In the genomic region with DNA sequence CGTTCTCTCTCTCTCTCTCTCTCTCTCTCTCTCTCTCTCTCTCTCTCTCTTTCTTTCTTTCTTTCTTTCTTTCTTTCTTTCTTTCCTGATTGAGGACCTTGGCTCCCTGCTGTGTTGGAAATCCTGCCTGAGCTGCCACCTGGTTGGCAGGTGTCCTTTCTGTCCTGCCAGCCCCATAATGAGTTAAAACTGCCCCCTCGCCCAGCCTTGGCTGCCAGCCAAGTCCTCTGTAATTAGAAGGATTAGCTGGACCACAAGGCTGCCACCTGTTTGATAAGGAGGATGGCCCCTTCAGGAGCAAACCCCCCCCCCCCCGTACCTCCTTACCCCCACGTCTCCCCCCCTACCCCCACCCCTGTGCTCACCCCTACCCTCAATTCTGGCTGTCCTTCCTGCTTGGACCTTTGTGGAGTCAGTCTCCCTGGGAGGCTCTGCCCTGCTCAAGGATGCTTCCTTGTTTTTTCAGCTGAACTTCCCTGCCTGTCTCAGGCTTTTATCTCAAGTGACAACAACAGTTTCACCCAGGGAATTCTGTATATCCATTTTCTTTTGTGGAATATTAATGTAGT, we compare ENCODE assay signal across 13 mouse cellular contexts.
A peak's percentile ranks its signal among the peaks of the same experiment; 100 is the strongest.
DNase-seq lines count a peak whose midpoint lies in the region; ATAC-seq and TF ChIP-seq lines count a peak whose summit lies in the region.
"Had no signal": no experiment of that assay in that cellular context is flagged by ENCODE, and none has a peak within 500 bp of the region (broad histone marks: within the 10 kb centered on the region; RNA-seq: fewer than 3 reads in every experiment).

No protein-coding gene starts in this region.

- H3K27ac ChIP-seq in cerebellum, adult 2 months (ENCODE audit: insufficient read depth, low read length) = no peak overlapping the region; the same call in 1 of the 2 replicates
- H3K27ac ChIP-seq in forebrain, embryonic 14.5 days (ENCODE audit: low read depth, low read length) = no peak overlapping the region
- H3K27ac ChIP-seq: embryonic facial prominence, embryonic 15.5 days; heart, embryonic 15.5 days; hindbrain, embryonic 13.5 days had no signal

- no peak overlapping the region for H3K4me2 ChIP-seq in forebrain, embryonic 14.5 days (ENCODE audit: low read length)
- H3K4me2 ChIP-seq: embryonic facial prominence, embryonic 15.5 days; heart, embryonic 15.5 days; hindbrain, embryonic 13.5 days; liver, embryonic 11.5 days had no signal

- peak; percentile 46 for DNase-seq in kidney, postnatal 10 days
- no peak for DNase-seq in kidney, adult 8-10 months
- peak; percentile 83 for DNase-seq in brain, adult 2 months (ENCODE audit: low read depth, low spot score)
- peak; percentile 84 to 88 for DNase-seq in cerebellum, adult 2 months
- peak; percentile 76 for DNase-seq in forebrain, embryonic 14.5 days (ENCODE audit: low spot score)
- DNase-seq in embryo, embryonic 10.5 days (ENCODE audit: low spot score) = no peak
- DNase-seq in lung, postnatal 36 days = no peak
- DNase-seq: thymus, adult 18-20 months had no signal

- no peak overlapping the region for H3K4me3 ChIP-seq in cerebellum, adult 2 months (replicated peaks; ENCODE audit: insufficient read depth, low read depth, low read length)
- no peak overlapping the region for H3K4me3 ChIP-seq in forebrain, embryonic 14.5 days (ENCODE audit: low read depth, low read length)
- H3K4me3 ChIP-seq: embryonic facial prominence, embryonic 15.5 days; heart, embryonic 15.5 days; hindbrain, embryonic 13.5 days had no signal

- no peak for TF ChIP-seq CTCF in cerebellum, adult 2 months (IDR thresholded peaks at IDR 0.05; ENCODE audit: borderline replicate concordance, insufficient read depth, low read depth, low read length)

- H3K36me3 ChIP-seq in forebrain, embryonic 14.5 days (ENCODE audit: control insufficient read depth, insufficient read depth, low read length) = no peaks in the 10 kb centered on the region
- H3K36me3 ChIP-seq: embryonic facial prominence, embryonic 15.5 days; heart, embryonic 15.5 days; hindbrain, embryonic 13.5 days had no signal

- peak; percentile 45 for ATAC-seq in forebrain, embryonic 14.5 days
- ATAC-seq: lung, postnatal 0 days had no signal

- H3K27me3 ChIP-seq in cerebellum, adult 2 months (ENCODE audit: control insufficient read depth, insufficient read depth, low read length) = no peaks in the 10 kb centered on the region
- no peaks in the 10 kb centered on the region for H3K27me3 ChIP-seq in forebrain, embryonic 14.5 days (replicated peaks; ENCODE audit: control insufficient read depth, insufficient read depth, low read length)
- H3K27me3 ChIP-seq: embryonic facial prominence, embryonic 15.5 days; hindbrain, embryonic 13.5 days had no signal

- 3% methylated on average over 4 of the region's 4 CpGs for WGBS in cerebellum, adult 2 months
- 8% methylated on average over 3 of the region's 4 CpGs for WGBS in forebrain, embryonic 14.5 days

- no peaks in the 10 kb centered on the region for H3K9me3 ChIP-seq in forebrain, embryonic 14.5 days (replicated peaks; ENCODE audit: control insufficient read depth, low read length)
- H3K9me3 ChIP-seq: embryonic facial prominence, embryonic 15.5 days; heart, embryonic 15.5 days; hindbrain, embryonic 13.5 days had no signal

- no peak overlapping the region for H3K9ac ChIP-seq in forebrain, embryonic 14.5 days (ENCODE audit: low read length)
- H3K9ac ChIP-seq: embryonic facial prominence, embryonic 15.5 days; heart, embryonic 15.5 days; hindbrain, embryonic 13.5 days had no signal

- H3K4me1 ChIP-seq in cerebellum, adult 2 months (ENCODE audit: control insufficient read depth, insufficient read depth, low read length) = peaks cover 75% of the 10 kb centered on the region
- H3K4me1 ChIP-seq in forebrain, embryonic 14.5 days (ENCODE audit: control insufficient read depth, insufficient read depth, low read length) = peaks cover 10% of the 10 kb centered on the region

- no peak for TF ChIP-seq POLR2A in cerebellum, adult 2 months (IDR thresholded peaks at IDR 0.05; ENCODE audit: borderline replicate concordance, insufficient read depth, low read length)

Comparison
In these comparisons a context has a peak if more than half of its experiments do, and no peak if none do; other contexts are left out.
1. DNase-seq: peak in kidney, postnatal 10 days (single experiment), brain, adult 2 months (single experiment), cerebellum, adult 2 months (2 of 2) and forebrain, embryonic 14.5 days (single experiment); none in kidney, adult 8-10 months (0 of 2), embryo, embryonic 10.5 days (single experiment) and lung, postnatal 36 days (single experiment).